Mouse (Mus musculus): ENCODE data around the gene Setd4.

Setd4 gene

DNA sequence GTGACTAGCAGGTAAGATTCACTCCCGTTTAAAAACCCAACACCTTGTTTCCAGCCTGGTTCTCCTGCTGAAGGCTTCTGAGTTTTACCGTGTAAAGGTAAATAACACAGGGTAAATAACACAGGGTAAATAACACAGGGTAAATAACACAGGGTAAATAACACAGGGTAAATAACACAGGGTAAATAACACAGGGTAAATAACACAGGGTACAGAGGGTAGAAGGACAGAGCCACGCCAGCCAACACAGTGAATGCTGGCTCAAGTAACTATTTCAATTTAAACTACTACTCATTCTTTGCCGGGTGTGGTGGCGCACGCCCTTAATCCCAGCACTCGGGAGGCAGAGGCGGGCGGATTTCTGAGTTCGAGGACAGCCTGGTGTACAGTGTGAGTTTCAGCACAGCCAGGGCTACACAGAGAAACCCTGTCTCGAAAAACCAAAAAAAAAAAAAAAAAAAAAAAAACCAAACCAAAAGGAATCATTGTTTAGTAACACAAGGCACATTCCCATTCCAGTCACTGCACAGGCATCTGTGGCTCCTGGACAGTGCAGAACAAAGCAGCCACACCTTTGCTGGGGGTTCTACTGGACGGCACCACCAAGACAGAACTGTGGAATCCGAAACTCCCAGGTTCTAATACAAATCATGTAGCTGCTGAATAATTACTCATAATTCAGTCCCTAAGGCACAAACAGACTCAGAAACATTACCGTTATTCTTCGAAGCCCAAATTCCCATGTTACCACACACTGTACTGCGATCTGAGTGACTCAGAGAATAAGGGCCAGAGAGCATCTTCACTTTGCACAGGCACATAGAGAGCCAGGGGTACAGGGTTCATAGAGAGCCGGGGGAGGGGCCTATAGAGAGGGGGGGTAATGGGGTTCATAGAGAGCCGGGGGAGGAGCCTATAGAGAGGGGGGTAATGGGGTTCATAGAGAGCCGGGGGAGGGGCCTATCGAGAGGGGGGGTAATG, 12.1 kb downstream of the Setd4 start:
- DNase-seq, result no peak

DNA sequence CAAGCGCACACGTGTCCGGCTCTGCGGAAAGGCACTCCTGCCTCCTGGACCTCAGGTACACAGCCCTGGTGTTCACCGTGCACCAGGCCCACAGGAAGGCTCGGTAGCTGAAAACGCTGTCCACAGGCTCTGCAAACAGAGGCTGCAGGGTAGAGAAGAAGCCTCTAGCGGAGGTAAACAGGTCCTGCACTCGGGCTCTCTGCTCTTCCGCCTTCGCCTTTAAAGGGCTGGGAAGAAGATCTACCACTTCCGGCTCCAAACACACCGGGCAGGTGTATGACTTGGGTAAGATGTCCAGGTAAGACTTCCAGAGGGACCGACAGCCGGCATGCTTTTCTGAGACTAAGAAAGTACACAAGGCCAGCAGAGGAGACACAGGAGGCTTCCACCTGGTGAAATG, 12.9 kb downstream of the Setd4 start:
- DNase-seq, result no peak

DNA sequence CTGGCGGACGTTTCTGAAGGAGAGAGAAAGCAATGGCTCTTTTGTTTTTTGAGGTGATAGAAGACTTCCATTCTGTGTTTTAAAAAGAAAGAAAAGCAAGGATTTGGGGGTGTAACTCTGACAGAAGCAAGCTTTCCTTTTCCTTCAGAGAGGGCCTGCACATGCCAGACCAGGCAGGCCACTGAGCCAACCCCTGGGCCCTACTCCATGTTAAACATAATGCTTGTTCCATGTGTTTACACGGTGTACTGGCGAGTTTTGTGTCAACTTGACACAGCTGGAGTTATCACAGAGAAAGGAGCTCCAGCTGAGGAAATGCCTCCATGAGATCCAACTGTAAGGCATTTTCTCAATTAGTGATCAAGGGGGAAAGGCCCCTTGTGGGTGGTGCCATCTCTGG, 15.6 kb downstream of the Setd4 start:
- no peak for DNase-seq

DNA sequence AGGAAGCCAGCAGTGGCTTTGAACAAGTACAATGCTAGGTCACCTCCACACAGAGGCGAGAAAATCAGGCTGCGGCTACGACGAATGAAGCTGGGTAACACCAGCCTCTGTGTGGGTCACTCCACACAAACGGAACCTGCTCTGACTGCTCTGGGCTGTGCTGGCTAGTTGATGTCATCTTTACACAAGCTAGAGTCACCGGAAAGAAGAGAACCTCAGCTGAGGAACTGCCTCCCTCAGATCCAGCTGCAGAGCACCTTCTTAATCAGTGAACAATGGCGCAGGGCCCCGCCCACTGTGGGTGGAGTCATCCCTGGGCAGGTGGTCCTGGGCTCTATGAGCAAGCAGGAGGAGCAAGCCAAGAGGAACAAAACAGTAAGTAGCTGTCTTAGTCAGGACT, 17.5 kb downstream of the Setd4 start:
- DNase-seq, result no peak

DNA sequence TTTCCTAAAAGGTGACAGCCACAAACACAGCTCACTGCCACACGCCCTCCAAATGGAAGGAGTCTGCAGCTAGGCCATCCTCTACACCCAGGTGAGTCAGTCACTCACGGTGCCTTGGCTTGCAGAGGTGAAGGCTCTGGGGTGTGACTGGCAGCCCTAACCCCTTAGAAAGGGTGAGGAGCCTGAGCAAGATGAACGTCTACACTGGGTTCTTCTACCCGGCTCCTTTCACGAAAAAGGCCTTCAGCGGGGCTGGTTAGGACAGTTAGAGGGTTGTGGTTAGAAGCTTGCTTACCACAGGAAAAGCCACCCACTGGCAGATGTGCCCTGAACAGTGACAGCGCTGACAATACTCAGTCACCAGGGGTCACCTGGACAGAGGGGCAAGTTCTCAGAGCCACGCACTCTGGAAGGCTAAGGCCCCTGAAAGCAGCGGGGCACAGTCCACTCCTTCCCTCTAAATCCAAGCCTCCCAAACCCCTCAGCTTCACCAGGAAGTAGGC, 18.1 kb downstream of the Setd4 start:
- no peak for DNase-seq

DNA sequence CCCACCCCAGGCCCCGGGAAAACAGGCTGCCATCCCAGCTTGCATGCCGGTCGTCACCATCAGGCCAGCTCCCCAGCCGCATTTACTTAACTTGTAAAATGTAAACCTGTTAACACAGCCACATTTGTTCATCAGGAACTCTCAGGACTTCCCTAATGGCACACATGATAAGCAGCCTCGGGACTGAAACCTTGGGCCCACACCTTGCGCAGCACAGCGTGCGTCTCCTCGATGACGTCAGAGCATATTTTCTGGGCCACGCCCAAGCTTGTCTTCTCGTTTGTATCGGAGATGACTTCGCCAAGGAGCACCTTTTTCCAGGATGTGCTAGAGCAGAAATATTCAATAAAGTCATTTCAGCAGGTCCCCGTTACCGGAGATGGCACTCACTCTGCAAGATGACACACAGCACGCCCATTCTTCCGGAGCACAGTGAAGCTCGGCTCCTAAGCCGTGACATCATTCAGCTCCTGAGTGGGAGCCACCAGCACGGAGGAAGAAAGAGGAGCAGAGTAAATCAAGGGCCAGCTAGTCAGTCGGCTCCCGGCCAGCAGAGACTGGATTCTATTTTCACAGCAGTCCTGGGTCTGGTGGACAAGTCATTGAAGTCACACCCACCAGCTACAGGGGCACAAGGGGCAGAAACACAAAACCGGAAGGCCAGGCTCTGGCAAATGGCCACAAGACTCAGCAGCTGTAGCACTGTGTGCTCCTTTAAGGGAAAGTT, 18.7 kb downstream of the Setd4 start:
- no peak for DNase-seq

DNA sequence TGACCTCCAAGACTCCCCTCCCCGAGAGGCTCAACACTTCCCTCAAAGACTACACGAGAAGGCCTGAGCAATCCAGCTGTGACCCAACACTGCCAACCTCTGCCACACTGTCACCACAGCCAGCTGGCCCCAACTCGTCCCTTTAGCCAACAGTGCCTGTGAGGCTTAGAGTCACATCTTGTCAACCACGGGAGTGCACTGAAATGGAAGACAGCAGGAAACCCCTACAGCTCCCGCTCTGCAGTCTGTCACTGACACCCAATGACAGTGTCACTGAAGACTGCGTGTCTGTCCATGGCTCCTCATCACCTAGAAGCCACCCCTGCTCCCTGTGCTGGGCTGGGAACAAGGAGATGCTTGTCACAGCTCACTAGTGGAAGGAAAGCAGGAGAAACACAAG, 22.7 kb downstream of the Setd4 start:
- peak; percentile 31 to 33 for DNase-seq

DNA sequence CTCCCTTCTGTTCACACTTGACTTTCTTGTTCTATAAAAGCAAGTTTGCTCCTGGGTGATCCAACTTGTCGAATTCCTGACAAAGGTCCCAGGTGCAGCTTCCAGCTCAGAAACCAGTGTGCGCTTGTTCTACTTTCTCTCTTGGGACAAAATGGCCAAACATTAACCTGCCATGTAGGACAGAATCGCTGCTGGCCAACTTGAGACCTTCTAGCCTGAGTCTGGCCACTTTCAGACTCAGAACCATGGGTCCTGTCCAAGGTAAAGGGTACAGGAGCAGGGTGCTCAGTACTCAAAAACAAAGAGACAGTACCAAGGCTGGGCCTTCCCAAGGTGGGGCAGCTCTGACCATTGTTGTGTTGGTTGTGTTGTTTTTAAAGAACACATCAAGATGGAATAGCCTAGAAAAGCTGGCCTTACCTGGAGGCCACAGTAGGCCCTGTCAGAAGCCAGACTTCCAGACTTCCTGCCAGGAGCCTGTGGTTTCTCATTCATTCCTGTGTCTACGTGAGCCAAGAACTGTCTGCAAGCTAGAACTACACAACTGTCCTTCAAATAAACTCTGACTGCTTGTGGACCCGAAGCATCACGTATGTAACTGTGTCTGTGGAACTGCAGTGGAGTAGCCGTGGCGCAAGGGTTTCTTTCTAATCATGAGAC, 25.4 kb downstream of the Setd4 start:
- DNase-seq, result no peak

DNA sequence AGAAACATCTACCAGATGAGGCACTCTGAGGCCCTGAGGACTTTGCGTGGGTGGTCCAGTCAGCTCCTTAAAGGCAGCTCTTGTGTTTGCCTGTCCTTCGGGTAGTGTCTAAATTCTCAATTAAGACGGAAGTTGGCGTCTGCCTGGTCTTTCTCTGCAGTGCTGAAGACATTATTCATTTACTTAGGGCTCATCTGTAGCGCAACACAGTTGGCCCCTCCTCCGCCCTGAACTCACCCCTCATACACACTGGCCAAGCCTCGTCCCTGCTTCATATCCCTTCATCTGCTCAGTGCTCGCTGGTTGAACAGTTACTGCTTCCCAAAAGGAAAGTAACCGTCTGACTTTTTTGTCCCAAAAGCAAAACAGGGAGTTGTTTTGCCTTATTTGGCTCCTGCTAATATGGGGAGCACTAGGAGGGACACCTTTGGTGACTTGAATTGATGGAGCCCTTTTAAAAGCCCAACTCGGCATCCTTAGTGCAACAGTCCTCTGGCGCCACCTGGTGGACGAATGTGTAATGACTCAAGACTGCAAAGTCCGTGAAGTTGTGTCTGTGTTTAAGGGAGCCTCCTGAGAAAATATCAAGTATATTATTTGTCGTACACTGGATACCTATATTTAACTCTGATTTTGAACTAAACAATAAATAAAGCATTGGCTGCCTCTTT, 27.3 kb downstream of the Setd4 start:
- DNase-seq, result peak; percentile 67 to 72

DNA sequence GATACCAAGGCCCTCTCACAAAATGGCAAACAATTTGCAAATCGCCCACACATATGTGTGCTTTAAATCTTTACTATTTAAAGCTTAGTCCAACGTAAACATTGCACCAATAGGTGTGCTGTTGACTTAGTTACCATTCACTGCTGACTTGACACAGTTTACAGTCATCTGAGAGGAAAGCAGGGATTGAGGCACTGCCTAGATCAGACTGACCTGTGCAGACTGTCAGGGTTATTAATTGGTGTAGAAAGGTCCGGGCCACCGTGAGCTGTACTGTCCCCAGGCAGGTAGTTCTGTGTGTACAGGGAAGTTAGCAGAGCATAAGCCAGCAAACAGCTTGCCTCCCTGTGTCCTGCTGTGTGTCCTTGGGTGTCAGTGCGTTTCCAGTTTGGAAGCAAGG, 28.3 kb downstream of the Setd4 start:
- DNase-seq, result no peak

DNA sequence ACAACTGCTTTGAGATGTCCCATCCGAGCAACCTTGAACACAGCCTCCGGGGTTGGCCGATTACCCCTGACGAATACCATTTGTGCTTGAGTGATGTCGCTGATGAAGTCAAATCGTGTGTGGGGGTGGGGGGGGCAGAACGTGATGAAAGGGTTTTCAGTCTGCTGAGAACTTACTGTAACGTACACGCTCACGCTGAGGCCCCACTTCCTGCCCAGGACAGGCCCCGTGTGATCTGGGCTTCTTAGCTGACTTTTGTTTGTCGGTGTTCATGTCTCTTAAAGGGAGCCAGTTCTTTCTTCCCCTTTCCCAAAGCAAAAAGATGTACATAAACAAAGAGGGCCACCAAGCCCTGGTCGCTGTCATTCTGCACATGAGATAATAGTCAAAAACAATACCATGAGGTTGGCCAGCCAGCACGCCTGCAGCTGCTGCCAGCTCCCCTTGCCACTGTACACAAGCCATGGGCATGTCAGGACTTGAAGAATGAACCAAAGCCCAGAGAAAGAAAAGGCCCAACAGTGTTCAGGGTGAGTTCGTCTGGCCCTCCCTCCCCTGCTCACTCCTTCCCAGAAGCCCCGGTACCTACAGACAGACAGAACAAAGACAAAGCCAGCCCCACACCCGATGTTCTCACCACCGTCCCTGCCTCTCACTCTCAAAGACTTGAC, 29.2 kb downstream of the Setd4 start:
- DNase-seq, result peak in 1 of 2 experiments; percentile 38

DNA sequence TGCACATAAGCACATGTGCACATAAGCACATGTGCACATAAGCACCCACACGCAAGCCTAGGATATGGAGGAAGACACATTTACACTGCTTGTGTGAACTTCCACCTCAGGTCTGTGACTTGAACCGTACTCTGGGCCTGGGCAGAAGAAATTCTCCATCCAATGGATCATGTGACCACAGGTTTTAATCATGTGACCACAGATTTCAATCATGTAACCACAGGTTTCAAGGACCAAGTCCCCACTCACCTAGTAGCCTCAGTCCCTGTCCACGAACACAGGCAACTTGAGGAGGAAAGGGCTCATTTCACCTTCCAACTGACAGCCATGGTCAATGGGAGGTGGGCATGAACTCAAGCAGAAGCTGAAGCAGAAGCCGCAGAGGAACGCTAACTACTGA, 30.4 kb downstream of the Setd4 start:
- DNase-seq, result no peak

DNA sequence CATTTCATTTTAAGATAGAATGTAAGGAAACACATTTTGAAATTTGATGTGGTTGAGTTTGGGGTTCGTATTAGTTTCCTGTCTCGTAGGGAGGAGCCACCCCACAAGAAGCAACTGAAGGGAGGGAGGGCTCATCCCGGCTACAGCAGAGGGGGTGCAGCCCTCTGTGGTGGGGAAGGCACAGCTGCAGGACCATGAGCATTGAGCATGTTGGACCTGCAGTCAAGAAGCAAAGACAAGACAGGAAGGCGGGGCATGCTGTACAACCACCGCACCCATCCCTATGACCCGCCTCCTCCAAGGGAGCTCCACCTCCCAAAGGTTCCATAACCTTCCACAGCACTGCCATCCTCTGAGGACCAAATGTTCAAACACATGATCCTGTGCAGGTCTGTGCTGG, 31.5 kb downstream of the Setd4 start:
- DNase-seq, result no peak

DNA sequence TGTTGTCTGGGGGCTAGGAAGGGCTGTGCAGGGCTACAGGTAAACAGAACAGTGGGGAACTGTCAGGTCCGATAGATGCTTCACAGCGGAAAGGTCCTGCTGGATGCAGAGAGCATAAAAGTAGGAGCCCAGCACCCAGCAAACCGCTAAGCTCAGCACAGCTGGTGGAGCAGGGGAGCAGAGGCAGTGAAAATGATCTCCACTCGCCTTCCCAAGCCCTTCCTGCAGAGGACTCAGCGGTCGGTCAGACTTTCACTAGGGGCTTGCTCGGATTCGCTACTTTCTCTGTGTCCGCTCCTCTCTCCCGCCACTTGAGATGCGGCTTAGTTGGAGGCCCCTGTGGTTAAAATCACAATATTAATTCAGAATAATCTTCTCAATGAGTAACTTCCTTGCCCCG, 45.4 kb downstream of the Setd4 start:
- DNase-seq, result no peak

DNA sequence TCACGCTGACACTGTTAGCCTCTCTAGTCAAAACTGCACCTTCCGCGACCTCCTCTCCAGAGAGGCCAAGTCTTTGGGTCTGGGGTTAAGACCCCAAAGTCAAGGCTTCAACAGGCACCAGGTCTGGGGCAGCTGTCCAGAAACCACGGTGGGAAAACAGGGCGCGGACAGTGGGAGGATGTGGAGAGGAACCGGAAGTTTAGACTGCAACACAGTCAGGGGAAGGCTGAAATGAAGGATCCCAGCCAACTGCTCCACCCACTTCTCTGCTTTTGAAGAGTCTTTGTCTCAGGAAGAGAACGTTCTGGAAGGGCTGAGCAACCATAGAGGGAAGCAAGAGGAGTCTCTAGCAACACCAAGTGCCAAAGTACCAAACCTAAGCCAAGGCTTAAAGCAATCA, 46.2 kb downstream of the Setd4 start:
- DNase-seq, result peak; percentile 32 to 54

DNA sequence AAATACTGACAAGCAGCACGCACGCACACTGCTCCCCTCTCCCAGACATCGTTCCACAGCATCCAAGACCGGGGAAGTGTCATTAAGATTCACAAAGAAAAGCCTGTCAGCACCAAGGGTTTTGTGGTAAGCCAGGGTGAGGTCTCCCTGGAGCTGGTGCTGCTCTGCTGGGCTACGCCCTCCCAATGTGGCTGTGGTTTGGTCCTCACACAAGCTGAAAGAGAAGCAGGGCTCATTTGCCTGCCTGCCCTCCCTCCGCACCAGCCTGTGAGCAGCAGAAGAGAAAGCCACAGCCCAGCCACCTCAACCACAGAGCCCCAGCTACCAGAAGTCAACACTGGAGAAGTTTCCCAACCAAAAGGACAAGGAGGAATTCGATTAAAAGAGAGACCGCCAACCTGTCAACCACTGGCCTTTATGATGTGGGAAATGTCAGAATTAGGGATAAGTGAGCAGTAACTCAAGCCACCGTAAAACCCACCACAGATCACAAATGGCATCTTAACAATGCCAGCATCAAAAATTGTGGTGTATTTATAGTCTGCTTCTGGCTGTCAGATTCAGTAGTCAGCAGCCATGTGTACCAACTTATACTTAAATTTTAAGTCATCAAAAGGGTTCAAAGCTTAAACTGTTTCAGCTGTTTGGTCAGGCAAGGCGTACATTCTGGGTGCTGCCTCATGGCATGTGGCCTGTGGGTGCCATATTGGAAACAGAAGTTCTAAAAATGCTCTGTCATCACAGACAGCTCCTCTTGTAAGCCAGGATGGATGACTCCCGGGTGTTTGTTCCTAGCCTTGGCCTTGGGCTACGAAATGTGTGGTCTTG, 51.0 kb downstream of the Setd4 start:
- no peak for DNase-seq

DNA sequence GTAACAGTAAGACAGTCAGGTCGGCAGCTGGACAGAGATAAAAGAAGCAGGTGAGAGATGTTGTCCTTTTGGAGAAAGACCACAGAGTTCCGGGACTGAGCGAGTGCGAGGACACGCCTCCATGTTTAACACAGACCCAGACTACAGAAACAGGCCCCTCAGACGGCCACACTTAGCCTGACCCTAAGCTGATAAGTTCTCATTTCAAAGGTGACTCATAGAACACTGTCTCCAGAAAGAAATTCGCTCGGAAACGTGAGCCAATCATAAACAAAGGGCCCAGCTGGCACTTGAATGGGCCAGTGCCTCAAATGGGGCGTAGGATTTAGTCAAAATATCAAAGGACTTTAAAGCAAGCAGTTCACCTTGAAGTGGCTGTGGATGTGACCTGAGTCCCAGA, 54.6 kb downstream of the Setd4 start:
- no peak for DNase-seq

DNA sequence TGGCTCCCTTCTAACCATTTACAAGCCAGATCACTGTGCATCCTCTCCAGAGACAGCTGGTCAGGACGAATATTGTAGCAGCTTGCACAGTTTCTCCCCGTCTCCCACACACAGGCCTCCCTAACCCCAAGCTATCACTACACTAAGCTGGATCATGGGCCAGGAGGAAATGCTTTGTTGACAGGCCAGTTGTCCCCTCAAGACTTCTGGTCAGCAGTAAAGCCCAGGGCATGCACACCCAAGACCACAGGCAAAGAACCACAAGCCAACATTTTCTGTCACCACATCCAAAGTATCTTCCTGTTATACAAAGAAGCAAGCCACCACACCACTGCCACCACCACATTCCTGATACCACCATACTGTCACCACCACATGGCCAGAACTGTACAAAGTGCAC, 55.8 kb downstream of the Setd4 start:
- DNase-seq, result no peak

DNA sequence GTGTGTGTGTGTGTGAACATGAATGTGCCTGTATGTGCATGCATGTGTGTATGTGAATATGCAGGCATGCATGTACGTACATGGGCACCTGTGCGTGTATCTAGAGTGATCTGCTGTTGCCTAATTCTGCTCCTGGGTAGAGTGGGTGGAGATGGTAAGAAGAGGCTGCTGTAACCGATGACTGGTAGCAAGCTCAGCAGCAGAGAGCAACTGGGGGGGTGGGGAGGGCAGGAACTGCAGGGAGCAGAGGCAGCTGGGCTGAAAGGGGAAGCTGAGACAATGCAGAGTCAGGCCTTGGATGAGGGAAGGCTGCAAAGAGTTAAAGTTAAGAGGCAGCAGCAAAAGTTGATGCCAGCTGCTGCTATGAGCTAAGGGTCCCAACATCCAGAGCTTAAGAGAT, 56.7 kb downstream of the Setd4 start:
- no peak for DNase-seq

DNA sequence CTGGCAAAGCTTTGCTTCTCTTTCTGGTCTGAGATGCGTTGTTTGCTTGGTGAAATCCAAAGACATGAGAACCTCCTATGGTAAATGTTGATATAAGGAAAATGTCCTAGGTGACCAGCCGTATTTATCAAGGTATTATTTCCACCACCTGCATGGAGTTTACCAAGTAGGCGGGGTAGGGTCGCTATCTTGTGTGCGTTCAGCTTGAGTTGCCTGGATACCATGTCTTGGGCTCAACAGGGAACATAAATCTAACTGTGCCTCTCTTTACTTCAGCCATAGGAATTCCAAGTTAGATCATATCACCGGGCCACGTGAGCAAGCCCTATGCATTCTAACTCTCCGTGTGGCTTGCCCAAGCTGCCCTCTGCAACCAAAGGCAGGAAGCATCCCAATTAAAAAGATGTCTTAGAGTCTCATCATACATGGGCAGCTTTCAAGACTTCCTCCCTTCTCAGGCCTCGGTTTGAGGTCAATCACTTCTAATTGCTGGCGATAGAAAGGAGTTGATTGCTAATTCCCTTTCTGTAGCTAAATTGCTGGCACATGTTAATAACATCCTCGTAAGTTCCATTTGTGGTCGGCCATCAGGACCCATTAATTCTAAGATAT, 57.4 kb downstream of the Setd4 start:
- DNase-seq, result peak in 1 of 2 experiments; percentile 29

DNA sequence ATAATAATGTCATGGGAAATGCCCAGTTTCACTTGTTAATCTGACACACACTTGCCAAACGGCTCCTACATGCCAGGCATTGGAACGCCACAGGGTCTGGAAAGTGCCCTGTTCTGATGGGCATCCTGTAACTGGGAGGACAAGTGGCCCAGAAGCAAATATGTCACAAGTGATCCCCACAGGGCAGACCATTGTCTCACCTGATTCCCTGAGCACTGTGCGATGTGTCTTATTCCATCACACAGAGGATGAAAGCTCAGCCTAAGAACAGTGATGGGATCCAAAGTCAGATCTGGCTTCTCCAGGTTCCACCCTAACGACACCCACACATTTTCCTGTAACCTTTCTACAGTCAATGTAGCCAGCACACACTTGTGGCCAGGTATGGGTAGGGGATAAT, 58.9 kb downstream of the Setd4 start:
- no peak for DNase-seq
